Mouse (Mus musculus) mouse embryonic stem cell (cell line): ENCODE measurements at regions not wholly inside any gene's neighbourhood (a gene's known extent, or its start where the extent isn't known, plus 50 kb on each side); places are given as distances from the start of the nearest gene placed in this dataset.

Experiments used
- in situ Hi-C, 2 experiments: fragments of 300-500 bp; cut with MboI; formaldehyde crosslinking; loops; 1 replicate in 1 of 2; 3 replicates in 1 of 2; pipeline ENCODE4 v1.14.3; 2019 to 2020; ENCODE audit warnings: low sequenced_read_pairs in 2 of 2, low pct_unique_long_range_greater_than_20kb in 1 of 2, mixed read lengths in 1 of 2; ENCODE audit not compliant: unreplicated experiment in 1 of 2

- in situ Hi-C loops = loop anchor here in 1 of 2 experiments (25.0 kb wide), 1 partner anchor 203 kb away; the partner anchor contains the start of gene 9530003J23Rik
These were observed 60.6 kb upstream of the Cpsf6 start for GRCm38 (mm10) chr10:117440225-117440976.

DNA sequence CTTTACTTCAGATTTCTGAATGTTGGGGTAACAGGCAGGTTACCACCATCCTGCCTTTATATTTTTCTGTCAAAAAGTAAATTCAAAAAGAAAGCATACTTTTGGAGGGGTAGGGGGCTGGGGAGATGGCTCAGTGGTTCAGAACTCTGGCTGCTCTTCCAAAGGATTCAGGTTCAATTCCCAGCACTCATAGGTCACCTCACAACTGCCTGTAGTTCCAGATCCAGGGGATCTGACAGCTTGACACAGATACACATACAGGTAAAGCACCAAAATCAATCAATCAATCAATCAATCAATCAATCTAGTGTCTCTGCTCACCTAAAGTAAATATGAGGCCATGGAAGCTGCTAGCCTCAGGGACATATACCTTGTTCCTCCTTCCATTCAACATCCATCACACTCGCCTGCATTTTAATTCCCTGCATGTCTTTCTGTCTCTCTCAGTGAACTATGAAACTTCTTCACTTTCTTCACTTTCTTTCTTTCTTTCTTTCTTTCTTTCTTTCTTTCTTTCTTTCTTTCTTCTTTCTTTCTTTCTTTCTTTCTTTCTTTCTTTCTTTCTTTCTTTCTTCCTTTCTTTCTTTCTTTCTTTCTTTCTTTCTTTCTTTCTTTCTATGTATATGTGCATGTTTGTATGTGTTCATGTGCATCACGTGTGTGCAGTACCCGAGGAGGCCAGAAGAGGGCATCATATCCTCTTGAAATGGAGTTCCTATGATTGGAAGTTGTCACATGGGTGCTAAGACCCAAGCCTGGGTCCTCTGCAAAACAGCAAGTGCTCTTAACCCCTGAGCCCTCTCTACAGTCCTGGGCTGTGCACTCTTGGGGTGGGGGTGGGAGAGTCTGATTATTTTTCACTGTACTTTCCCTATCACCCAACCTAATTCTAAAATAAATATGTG is 59.6 kb upstream of the Cpsf6 start:
- in situ Hi-C loops = loop anchor here (10.0 to 25.0 kb wide), 3 partner anchors 75 to 205 kb away; partner anchors contain the start of gene 9530003J23Rik (in 2 of the 2)

- in situ Hi-C loops = loop anchor here (10.0 to 25.0 kb wide), 3 partner anchors 74 to 204 kb away; partner anchors contain the start of gene 9530003J23Rik (in 2 of the 2)
These were observed 58.9 kb upstream of the Cpsf6 start for GRCm38 (mm10) chr10:117438614-117439193.

DNA sequence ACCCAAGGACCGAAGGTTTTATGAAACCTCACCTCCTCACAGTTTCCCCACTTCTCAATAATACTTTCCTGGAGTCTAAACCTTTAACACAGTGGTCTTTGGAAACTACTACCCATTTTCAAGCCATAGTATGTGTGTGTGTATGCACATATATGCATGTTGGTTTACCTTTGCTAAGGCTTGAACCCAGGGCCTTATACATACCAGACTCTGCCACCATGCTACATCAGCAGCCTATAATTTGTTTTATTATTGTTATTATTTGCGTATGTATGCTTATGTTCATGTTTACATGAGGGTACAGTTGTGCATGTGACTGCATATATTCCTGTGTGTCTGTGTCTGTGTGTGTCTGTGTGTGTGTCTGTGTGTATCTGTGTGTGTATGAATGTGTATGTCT is 58.2 kb upstream of the Cpsf6 start:
- in situ Hi-C loops = loop anchor here (10.0 to 25.0 kb wide), 3 partner anchors 73 to 203 kb away; partner anchors contain the start of gene 9530003J23Rik (in 2 of the 2)

DNA sequence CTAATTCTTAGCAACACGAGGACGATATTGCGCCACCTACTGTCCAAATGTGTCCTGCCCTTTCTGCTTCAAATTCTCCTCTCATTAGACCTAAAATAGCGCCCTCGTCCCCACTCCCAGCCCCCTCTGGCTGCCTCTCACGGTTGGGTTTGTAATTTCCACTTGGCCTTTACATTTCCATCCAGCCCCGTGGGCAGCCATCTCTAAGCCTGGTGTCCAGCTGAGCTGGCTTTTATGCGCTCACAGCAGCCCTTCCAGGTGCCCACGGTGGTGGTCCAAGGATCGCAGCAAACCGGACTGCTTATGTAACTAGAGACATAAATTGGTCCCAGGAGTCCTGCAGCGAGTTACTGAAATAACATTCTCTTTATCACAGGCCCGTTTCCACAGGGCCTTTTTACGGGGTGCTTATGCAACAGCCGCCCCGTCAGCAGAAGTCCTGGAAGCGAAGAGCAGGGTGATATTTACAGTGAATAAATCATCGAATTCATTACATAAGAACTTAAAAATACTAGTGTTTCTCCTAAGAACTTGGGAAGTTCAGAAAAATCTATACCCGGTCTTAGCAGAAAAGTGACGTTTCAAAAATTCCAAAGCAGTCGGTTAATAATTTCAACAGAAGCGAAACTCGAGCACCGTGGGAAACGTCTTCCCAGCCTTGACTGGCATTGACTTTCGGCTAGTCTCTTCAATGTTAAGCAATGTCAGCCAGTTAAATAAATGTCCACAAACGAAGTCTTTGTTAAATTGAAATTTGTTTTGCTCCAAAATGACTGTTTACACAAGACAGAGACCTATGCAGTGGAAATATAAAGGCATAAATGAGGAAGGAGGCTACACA is 57.3 kb upstream of the Cpsf6 start:
- in situ Hi-C loops = loop anchor here (10.0 to 25.0 kb wide), 3 partner anchors 72 to 202 kb away; partner anchors contain the start of gene 9530003J23Rik (in 2 of the 2)

DNA sequence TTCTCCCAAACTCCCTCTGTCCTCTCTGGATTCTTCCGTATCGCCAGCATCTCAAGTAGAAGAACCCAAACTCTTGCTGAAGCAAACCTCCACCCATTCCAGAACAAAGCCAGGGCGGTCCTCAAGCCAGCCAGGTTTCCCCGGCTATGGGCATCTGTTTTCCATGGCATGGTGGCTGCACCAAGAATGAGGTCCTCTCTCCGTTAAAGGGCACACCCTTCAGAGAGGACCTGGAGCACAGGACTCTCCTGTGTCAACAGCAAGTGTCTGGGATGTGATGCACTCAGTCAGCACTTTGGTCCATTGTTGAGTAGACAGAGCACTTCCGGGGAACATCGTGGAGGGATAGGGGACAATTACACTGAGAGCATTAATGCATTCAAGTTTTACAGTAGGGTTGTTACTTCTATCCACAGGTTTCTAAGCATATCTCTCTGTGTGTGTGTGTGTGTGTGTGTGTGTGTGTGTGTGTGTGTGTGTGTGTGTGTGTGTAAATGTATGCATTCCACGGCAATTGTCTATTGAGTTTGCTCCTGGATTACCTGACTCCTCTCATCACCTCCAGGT is 56.6 kb upstream of the Cpsf6 start:
- in situ Hi-C loops = loop anchor here (10.0 to 25.0 kb wide), 3 partner anchors 72 to 202 kb away; partner anchors contain the start of gene 9530003J23Rik (in 2 of the 2)

GRCm38 (mm10) chr10:117435734-117436121 is 55.9 kb upstream of the Cpsf6 start:
- in situ Hi-C loops = loop anchor here (10.0 to 25.0 kb wide), 3 partner anchors 71 to 201 kb away; partner anchors contain the start of gene 9530003J23Rik (in 2 of the 2)

DNA sequence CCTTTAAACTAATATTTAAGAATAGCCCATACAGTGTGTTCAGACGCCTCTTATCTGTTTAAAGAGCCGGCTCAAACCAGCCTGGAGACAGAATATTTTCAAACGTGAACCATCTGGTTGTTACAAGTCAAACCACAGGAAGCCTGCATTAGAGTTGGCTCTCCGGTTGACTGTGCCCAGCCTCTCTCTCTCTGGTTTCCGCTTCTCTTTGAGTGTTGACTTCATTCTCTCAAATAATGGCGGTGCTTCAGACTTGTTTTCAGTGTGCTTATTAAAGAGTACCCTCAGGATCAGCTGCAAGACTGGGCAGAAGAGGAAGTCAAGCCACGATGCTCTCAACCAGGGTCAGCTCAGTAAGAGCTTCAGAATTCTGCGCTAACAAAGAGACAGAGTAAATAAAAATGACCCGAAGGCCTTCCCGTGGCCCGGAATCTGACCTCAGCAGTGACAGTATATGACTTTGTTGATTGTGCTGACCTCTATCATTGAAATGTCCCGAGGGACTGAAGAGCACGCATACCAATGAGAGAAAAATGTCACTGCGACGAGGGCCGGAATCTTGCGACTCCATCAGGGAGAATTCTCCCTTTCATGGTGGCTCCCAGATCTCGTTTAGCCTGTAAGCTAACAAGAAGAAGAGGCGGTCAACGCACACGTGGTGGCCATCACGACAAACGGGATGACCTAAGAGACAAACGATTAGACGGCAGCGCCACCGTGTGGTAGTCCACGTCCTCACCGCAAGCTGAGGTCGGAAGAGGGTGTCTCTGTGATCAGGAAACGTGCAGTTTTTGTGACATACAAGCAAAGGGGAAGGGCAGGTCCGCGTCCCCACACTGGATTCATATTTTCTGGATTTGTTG is 55.3 kb upstream of the Cpsf6 start:
- in situ Hi-C loops = loop anchor here (10.0 to 25.0 kb wide), 3 partner anchors 70 to 200 kb away; partner anchors contain the start of gene 9530003J23Rik (in 2 of the 2)

DNA sequence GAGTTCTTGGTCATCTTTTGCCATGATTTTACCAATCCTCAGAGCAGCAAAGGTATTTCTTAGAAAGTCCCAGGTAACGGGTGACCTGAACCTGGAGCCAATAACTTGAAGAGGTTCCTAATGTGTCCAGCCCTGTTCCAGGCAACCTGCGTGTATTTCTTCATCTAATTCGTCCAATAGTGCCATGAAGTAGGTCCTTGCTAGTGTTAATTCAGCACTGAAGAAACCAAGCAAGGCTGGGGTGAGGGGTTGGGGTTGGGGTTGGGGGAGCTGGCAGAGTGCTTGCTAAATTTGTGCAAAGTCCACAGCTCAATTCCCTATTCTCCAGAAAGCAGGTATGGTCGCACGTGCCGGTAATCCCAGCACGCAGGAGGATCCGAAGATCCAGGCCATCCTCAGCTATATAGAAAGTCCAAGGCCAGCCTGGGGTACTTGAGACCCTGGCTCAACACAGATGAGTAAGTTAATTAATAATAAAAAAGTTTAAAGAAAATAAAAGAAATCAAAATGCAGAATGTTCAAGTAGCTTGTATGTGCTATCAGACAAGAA is 54.6 kb upstream of the Cpsf6 start:
- in situ Hi-C loops = loop anchor here (10.0 to 25.0 kb wide), 3 partner anchors 70 to 200 kb away; partner anchors contain the start of gene 9530003J23Rik (in 2 of the 2)

GRCm38 (mm10) chr10:117433547-117434292 is 53.9 kb upstream of the Cpsf6 start:
- in situ Hi-C loops = loop anchor here (10.0 to 25.0 kb wide), 3 partner anchors 69 to 199 kb away; partner anchors contain the start of gene 9530003J23Rik (in 2 of the 2)

DNA sequence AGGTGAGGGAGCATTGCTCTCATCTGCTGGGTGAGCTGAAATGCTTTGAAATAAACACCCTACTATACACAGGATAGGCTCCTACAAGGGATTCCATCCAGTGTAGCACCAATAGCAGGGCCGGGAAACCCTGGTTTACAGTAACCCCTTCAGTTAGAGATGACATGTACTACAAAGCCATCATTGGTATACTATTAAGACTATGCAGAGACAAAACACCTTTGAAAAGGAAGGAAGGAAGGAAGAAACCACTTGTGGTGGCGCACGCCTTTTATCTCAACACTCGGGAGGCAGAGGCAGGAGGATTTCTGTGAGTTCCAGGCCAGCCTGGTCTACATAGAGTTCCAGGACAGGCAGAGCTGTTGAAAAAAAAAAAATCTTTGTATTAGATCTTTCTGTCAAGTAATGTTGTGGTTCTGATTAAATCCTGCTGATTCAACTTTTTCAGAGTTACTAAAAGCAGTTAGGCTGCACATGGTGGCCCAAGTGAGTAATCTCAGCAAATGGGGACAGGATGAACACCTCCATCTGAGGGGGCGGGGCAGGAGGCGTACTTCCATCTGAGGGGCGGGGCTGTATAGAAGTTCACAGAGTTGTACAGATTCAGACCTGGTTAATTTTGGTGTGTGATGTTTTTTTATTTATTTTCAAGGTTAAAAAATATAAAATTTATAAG is 53.2 kb upstream of the Cpsf6 start:
- in situ Hi-C loops = loop anchor here (10.0 to 25.0 kb wide), 3 partner anchors 68 to 198 kb away; partner anchors contain the start of gene 9530003J23Rik (in 2 of the 2)

GRCm38 (mm10) chr10:117432415-117432814 is 52.6 kb upstream of the Cpsf6 start:
- in situ Hi-C loops = loop anchor here (10.0 to 25.0 kb wide), 3 partner anchors 68 to 198 kb away; partner anchors contain the start of gene 9530003J23Rik (in 2 of the 2)

- in situ Hi-C loops = loop anchor here (10.0 to 25.0 kb wide), 3 partner anchors 67 to 197 kb away; partner anchors contain the start of gene 9530003J23Rik (in 2 of the 2)
These were observed 52.0 kb upstream of the Cpsf6 start for GRCm38 (mm10) chr10:117431850-117432249.

GRCm38 (mm10) chr10:117431086-117431619 is 51.3 kb upstream of the Cpsf6 start:
- in situ Hi-C loops = loop anchor here (10.0 to 25.0 kb wide), 3 partner anchors 66 to 196 kb away; partner anchors contain the start of gene 9530003J23Rik (in 2 of the 2)
